Mouse (Mus musculus) lung, postnatal 4 days (tissue): ENCODE data around the gene Lrrfip1.

Source experiments
- DNase-seq, 2 experiments: peaks; one replicate each; pipeline ENCODE4 v3.0.0; 2021

Gene Lrrfip1

DNA sequence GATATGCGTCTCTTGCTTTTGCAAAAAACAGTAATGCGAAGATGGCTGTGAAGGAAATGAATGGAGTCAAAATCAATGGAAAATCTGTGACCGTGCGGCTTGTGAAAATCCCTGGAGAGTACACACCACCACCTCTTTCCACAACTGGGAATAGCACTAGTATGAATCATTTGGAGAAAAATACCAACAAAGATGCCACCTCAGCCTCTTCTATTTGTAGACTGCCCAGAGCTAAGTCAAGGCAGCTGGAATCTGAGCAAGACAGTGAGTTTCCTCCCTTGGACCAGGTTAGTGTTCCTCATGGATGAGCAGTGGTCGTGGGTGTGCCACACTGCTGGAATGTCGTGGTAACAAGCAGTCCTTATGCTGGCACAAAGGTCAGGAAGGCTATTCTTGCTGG is 168.3 kb downstream of the Lrrfip1 start:
- DNase-seq, result no peak

DNA sequence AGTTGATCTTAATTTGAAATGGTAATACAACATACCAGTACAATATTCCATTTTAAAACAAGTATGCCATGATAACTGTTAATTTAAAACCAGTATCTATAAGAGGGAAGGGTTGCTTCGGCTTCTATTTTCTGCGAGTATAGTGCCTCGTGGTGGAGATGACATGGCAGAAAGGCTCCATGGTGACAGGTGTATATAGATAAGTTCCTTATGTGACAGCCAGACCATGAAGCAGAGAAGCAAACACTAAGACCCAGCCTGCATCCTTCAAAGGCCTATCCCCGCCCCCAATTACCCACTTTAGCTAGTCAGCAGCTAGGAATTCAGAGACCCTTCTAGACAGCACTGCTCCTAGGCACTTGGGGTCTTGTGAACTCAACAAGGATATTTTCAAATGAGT is 170.6 kb downstream of the Lrrfip1 start:
- DNase-seq, result no peak

DNA sequence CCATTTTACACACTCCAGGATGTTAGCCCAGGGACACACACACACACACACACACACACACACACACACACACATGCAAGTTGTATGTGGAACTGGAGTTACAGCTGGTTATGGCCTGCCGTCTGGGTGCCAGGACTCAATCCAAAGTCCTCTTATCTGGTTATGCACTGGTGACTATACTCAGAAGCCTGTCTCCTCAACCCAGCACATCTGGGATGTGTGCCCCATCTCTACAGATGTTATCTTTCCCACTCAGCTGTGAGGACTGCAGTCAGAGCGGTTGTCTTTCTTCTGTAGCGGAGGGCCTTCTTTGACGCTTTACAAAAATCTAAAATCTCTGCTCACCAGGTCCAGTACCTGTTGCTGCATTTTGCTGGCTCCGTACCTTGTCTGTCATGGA is 176.3 kb downstream of the Lrrfip1 start:
- no peak for DNase-seq

DNA sequence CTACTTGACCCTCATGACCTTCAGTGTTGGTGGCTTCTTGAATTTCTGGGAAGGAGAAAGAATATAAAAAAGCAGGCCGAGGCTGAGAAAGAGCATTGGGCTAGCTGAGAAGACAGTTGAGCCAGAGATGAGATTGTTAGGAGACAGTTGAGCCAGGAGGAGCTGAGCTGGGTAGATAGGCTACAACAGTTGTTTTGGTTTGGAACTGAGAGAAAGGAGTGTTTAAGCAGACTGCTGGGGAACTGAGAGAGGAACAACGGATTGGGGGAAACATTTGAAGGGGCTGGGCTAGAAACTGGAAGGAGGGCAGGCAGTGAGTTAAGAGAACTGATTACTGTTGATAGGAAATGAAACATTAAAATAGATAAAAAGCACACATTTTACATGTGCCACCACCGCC is 177.5 kb downstream of the Lrrfip1 start:
- DNase-seq, result no peak

DNA sequence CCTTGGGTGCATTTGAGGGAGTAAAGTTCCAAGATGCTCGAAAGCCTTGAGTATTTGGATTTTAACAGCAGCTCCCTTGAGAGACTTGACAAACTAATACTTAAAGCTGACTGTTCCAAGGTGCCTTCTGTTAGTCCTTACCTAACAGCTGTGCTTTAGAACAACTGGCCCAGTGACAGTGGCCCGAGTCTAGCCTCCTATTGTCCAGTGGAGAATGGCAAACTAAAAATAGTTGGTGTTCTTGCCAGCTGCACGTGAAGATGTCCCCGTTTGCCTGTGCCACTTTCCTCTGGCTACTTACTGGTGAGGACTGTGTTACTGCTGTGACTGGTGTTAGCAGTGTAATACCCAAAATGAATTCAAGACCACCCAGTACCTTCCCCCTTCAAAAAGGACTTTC is 178.3 kb downstream of the Lrrfip1 start:
- no peak for DNase-seq
